Mouse (Mus musculus) spleen, adult 18-20 months (tissue): ENCODE results near the gene Ctnnbip1.

Experiments used
- DNase-seq, 2 experiments: peaks; one replicate each; pipeline ENCODE4 v3.0.0; 2022; ENCODE audit warnings: mixed read lengths in 2 of 2

Ctnnbip1 gene

GRCm38 (mm10) chr4:149517868-149518340 is at the start of gene Ctnnbip1:
Gene Ctnnbip1 (plus strand): TSS chr4:149518236.
- peak; percentile 94 to 96 for DNase-seq

- DNase-seq, result peak in 1 of 2 experiments; percentile 18
These were observed 48.5 kb upstream of the Ctnnbip1 start for GRCm38 (mm10) chr4:149469557-149469956.

GRCm38 (mm10) chr4:149475096-149475495 is 42.9 kb upstream of the Ctnnbip1 start:
- no peak for DNase-seq

- no peak for DNase-seq
These were observed 41.0 kb upstream of the Ctnnbip1 start, which contains the start of gene Tmem274 for GRCm38 (mm10) chr4:149477078-149477477. Gene Tmem274 (plus strand): TSS chr4:149477378.

- DNase-seq, result no peak
These were observed 33.5 kb upstream of the Ctnnbip1 start for GRCm38 (mm10) chr4:149484566-149484965.

- DNase-seq, result peak; percentile 75 to 85
These were observed 32.8 kb upstream of the Ctnnbip1 start, which contains the start of the genes Nmnat1 and Lzic for GRCm38 (mm10) chr4:149485053-149485824. Gene Nmnat1 (minus strand): TSS chr4:149485202. Gene Lzic (plus strand): TSS chr4:149485229.

- peak in 1 of 2 experiments; percentile 14 for DNase-seq
These were observed 32.2 kb upstream of the Ctnnbip1 start for GRCm38 (mm10) chr4:149485825-149486206.

- DNase-seq, result no peak
These were observed 30.3 kb upstream of the Ctnnbip1 start for GRCm38 (mm10) chr4:149487729-149488128.

- DNase-seq, result no peak
These were observed 28.4 kb upstream of the Ctnnbip1 start for GRCm38 (mm10) chr4:149489415-149490240.

- DNase-seq, result no peak
These were observed 26.9 kb upstream of the Ctnnbip1 start for GRCm38 (mm10) chr4:149491151-149491550.

GRCm38 (mm10) chr4:149496612-149497011 is 21.4 kb upstream of the Ctnnbip1 start:
- DNase-seq, result no peak

GRCm38 (mm10) chr4:149498901-149499300 is 19.1 kb upstream of the Ctnnbip1 start:
- no peak for DNase-seq

GRCm38 (mm10) chr4:149499790-149500189 is 18.2 kb upstream of the Ctnnbip1 start:
- DNase-seq, result no peak

- no peak for DNase-seq
These were observed 13.7 kb upstream of the Ctnnbip1 start for GRCm38 (mm10) chr4:149504363-149504762.

- DNase-seq, result no peak
These were observed 13.2 kb upstream of the Ctnnbip1 start for GRCm38 (mm10) chr4:149504858-149505257.

- no peak for DNase-seq
These were observed 12.6 kb upstream of the Ctnnbip1 start for GRCm38 (mm10) chr4:149505261-149505967.

- no peak for DNase-seq
These were observed 11.1 kb upstream of the Ctnnbip1 start for GRCm38 (mm10) chr4:149506904-149507303.

GRCm38 (mm10) chr4:149511221-149511646 is 6.8 kb upstream of the Ctnnbip1 start:
- DNase-seq, result no peak

- no peak for DNase-seq
These were observed 6.0 kb upstream of the Ctnnbip1 start for GRCm38 (mm10) chr4:149512072-149512471.

- DNase-seq, result no peak
These were observed 2.3 kb upstream of the Ctnnbip1 start for GRCm38 (mm10) chr4:149515706-149516105.

- DNase-seq, result no peak
These were observed 550 bp downstream of the Ctnnbip1 start for GRCm38 (mm10) chr4:149518351-149519220.

- no peak for DNase-seq
These were observed 3.2 kb downstream of the Ctnnbip1 start for GRCm38 (mm10) chr4:149521258-149521657.
